ENCODE assay signal across 11 mouse cellular contexts in the genomic region with DNA sequence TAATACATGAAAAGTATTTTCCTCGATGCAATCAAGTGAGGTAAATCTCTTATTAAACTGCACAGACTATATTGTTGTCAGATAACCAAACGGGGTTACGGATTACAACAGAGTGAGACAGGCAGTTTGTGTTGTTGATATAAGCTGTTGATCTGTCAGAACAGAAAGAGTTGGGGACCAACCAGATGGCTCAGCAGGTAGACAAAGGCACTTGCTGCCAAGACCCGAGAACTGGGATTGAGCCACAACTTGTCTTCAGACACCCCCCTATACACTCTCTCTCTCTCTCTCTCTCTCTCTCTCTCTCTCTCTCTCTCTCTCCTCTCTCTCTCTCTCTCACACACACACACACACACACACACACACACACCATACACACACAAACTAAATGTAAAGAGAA.
"Had no signal": no experiment of that assay in that cellular context is flagged by ENCODE, and none has a peak within 500 bp of the region (broad histone marks: within the 10 kb centered on the region; RNA-seq: fewer than 3 reads in every experiment).

No protein-coding gene starts in this region.

- DNase-seq: lung, adult 18-20 months; lung, embryonic 14.5 days; lung, postnatal 10 days; lung, postnatal 4 days; right cerebral cortex, adult 18-20 months; right cerebral cortex, postnatal 25 days; right cerebral cortex, postnatal 4 days; spleen, adult 18-20 months; thymus, adult 18-20 months; thymus, postnatal 25 days; thymus, postnatal 4 days had no signal
